Mouse (Mus musculus): ENCODE measurements around the gene Eif3m. TPM values are rescaled to one million over a fixed set of nuclear protein-coding genes. Genes with fewer than 3 reads are reported as not detected.

The Eif3m gene
- 207 and 214 TPM in 2 replicates for polyA plus RNA-seq (2016; fragmentation: Nextera tagmentation; extraction: Ambion mirVana)

GRCm38 (mm10) chr2:105016967-105017287, at the start of gene Eif3m:
Gene Eif3m, minus strand, starts transcription at chr2:105017080.
- peak within 1 kb of the TSS; percentile 46 for H3K27ac ChIP-seq (ENCODE audit: poor library complexity, severe bottlenecking)
- peak; percentile 98 for ATAC-seq (ENCODE audit: insufficient number of reproducible peaks, low FRiP score)
- under 1% methylated on average over 25 of the region's 25 CpGs for WGBS

GRCm38 (mm10) chr2:105062741-105063372, 46.0 kb upstream of the Eif3m start:
- H3K36me3 ChIP-seq = no peaks in the 10 kb centered on the region
- no peak overlapping the region for H3K9ac ChIP-seq
- H3K27me3 ChIP-seq (replicated peaks) = no peaks in the 10 kb centered on the region
- H3K27ac ChIP-seq (ENCODE audit: poor library complexity, severe bottlenecking) = no peak overlapping the region
- H3K4me1 ChIP-seq (replicated peaks) = no peaks in the 10 kb centered on the region
- ATAC-seq (ENCODE audit: insufficient number of reproducible peaks, low FRiP score) = no peak
- WGBS = 52% methylated on average over 7 of the region's 7 CpGs
- H3K4me2 ChIP-seq = no peak overlapping the region
- H3K4me3 ChIP-seq = no peak overlapping the region
- H3K9me3 ChIP-seq (replicated peaks) = no peaks in the 10 kb centered on the region

More at GRCm38 (mm10) chr2:105016967-105017287, at the start of gene Eif3m:
- Histone ChIP-seq H3K27me3 (replicated peaks) (no peaks in the 10 kb centered on the region), H3K9me3 (replicated peaks) (no peaks in the 10 kb centered on the region), H3K4me2 (peak within 1 kb of the TSS; percentile 87), H3K4me3 (peak within 1 kb of the TSS; percentile 96), H3K36me3 (peaks cover 19% of the 10 kb centered on the region), H3K9ac (peak within 1 kb of the TSS; percentile 96), H3K4me1 (replicated peaks) (peaks cover 3% of the 10 kb centered on the region; the same call in 1 of the 2 replicates)

GRCm38 (mm10) chr2:105058577-105059116, 41.8 kb upstream of the Eif3m start:
- Histone ChIP-seq H3K9ac (no peak overlapping the region), H3K27ac (ENCODE audit: poor library complexity, severe bottlenecking) (no peak overlapping the region), H3K36me3 (no peaks in the 10 kb centered on the region), H3K27me3 (replicated peaks) (no peaks in the 10 kb centered on the region), H3K9me3 (replicated peaks) (no peaks in the 10 kb centered on the region), H3K4me3 (no peak overlapping the region), H3K4me2 (no peak overlapping the region), H3K4me1 (replicated peaks) (peaks cover 7% of the 10 kb centered on the region)
- no peak for ATAC-seq (ENCODE audit: insufficient number of reproducible peaks, low FRiP score)
- WGBS = 61% methylated on average over 7 of the region's 7 CpGs

GRCm38 (mm10) chr2:105055529-105055928, 38.6 kb upstream of the Eif3m start:
- Histone ChIP-seq H3K27ac (ENCODE audit: poor library complexity, severe bottlenecking) (no peak overlapping the region), H3K36me3 (no peaks in the 10 kb centered on the region), H3K9ac (no peak overlapping the region), H3K27me3 (replicated peaks) (no peaks in the 10 kb centered on the region), H3K4me3 (no peak overlapping the region), H3K4me1 (replicated peaks) (peaks cover 11% of the 10 kb centered on the region), H3K4me2 (no peak overlapping the region), H3K9me3 (replicated peaks) (no peaks in the 10 kb centered on the region)
- 62% methylated on average over 1 of the region's 1 CpGs for WGBS
- ATAC-seq (ENCODE audit: insufficient number of reproducible peaks, low FRiP score) = no peak

- ATAC-seq (ENCODE audit: insufficient number of reproducible peaks, low FRiP score) = no peak
- Histone ChIP-seq H3K9me3 (replicated peaks) (no peaks in the 10 kb centered on the region), H3K4me3 (no peak overlapping the region), H3K4me2 (no peak overlapping the region), H3K9ac (no peak overlapping the region), H3K27ac (ENCODE audit: poor library complexity, severe bottlenecking) (no peak overlapping the region), H3K27me3 (replicated peaks) (peaks cover 6% of the 10 kb centered on the region; the same call in 1 of the 2 replicates), H3K4me1 (replicated peaks) (peaks cover 1% of the 10 kb centered on the region; the same call in 1 of the 2 replicates), H3K36me3 (no peaks in the 10 kb centered on the region)
- 56% methylated on average over 1 of the region's 1 CpGs for WGBS
Measured at GRCm38 (mm10) chr2:105048301-105048700, 31.4 kb upstream of the Eif3m start.

GRCm38 (mm10) chr2:105043152-105043551, 26.3 kb upstream of the Eif3m start:
- no peak overlapping the region for H3K4me2 ChIP-seq
- no peak overlapping the region for H3K4me3 ChIP-seq
- H3K27ac ChIP-seq (ENCODE audit: poor library complexity, severe bottlenecking) = no peak overlapping the region
- WGBS = 74% methylated on average over 4 of the region's 4 CpGs
- H3K9me3 ChIP-seq (replicated peaks) = no peaks in the 10 kb centered on the region
- H3K27me3 ChIP-seq (replicated peaks) = no peaks in the 10 kb centered on the region
- no peaks in the 10 kb centered on the region for H3K36me3 ChIP-seq
- no peak for ATAC-seq (ENCODE audit: insufficient number of reproducible peaks, low FRiP score)
- no peak overlapping the region for H3K9ac ChIP-seq
- H3K4me1 ChIP-seq (replicated peaks) = no peaks in the 10 kb centered on the region

- peaks cover 2% of the 10 kb centered on the region; the same call in 1 of the 2 replicates for H3K4me1 ChIP-seq (replicated peaks)
- H3K27ac ChIP-seq (ENCODE audit: poor library complexity, severe bottlenecking) = no peak overlapping the region
- no peak overlapping the region for H3K4me2 ChIP-seq
- H3K27me3 ChIP-seq (replicated peaks) = no peaks in the 10 kb centered on the region
- no peaks in the 10 kb centered on the region for H3K9me3 ChIP-seq (replicated peaks)
- ATAC-seq (ENCODE audit: insufficient number of reproducible peaks, low FRiP score) = no peak
- no peak overlapping the region for H3K9ac ChIP-seq
- 70% methylated on average over 4 of the region's 4 CpGs for WGBS
- no peaks in the 10 kb centered on the region for H3K36me3 ChIP-seq
- no peak overlapping the region for H3K4me3 ChIP-seq
Measured at GRCm38 (mm10) chr2:105040859-105041258, 24.0 kb upstream of the Eif3m start.

GRCm38 (mm10) chr2:105038879-105039278, 22.0 kb upstream of the Eif3m start:
- no peak overlapping the region for H3K9ac ChIP-seq
- no peak overlapping the region for H3K4me2 ChIP-seq
- 91% methylated on average over 5 of the region's 5 CpGs for WGBS
- no peaks in the 10 kb centered on the region for H3K27me3 ChIP-seq (replicated peaks)
- no peaks in the 10 kb centered on the region for H3K36me3 ChIP-seq
- no peaks in the 10 kb centered on the region for H3K9me3 ChIP-seq (replicated peaks)
- no peak overlapping the region for H3K27ac ChIP-seq (ENCODE audit: poor library complexity, severe bottlenecking)
- no peak overlapping the region for H3K4me3 ChIP-seq
- ATAC-seq (ENCODE audit: insufficient number of reproducible peaks, low FRiP score) = no peak
- peaks cover 6% of the 10 kb centered on the region; the same call in 1 of the 2 replicates for H3K4me1 ChIP-seq (replicated peaks)

GRCm38 (mm10) chr2:105037956-105038569, 21.2 kb upstream of the Eif3m start:
- WGBS = 72% methylated on average over 7 of the region's 7 CpGs
- H3K27me3 ChIP-seq (replicated peaks) = no peaks in the 10 kb centered on the region

GRCm38 (mm10) chr2:105036401-105037070, 19.7 kb upstream of the Eif3m start:
- H3K27ac ChIP-seq (ENCODE audit: poor library complexity, severe bottlenecking) = no peak overlapping the region
- no peak overlapping the region for H3K9ac ChIP-seq
- ATAC-seq (ENCODE audit: insufficient number of reproducible peaks, low FRiP score) = no peak
- H3K27me3 ChIP-seq (replicated peaks) = 0 out of 2 replicates have a peak, but pooled peaks cover 2% of the 10 kb centered on the region
- H3K36me3 ChIP-seq = no peaks in the 10 kb centered on the region
- 81% methylated on average over 11 of the region's 11 CpGs for WGBS
- H3K4me1 ChIP-seq (replicated peaks) = peaks cover 6% of the 10 kb centered on the region; the same call in 1 of the 2 replicates
- H3K4me2 ChIP-seq = no peak overlapping the region
- H3K4me3 ChIP-seq = no peak overlapping the region
- no peaks in the 10 kb centered on the region for H3K9me3 ChIP-seq (replicated peaks)

More at GRCm38 (mm10) chr2:105037956-105038569, 21.2 kb upstream of the Eif3m start:
- Histone ChIP-seq H3K4me3 (no peak overlapping the region), H3K27ac (ENCODE audit: poor library complexity, severe bottlenecking) (no peak overlapping the region), H3K4me2 (no peak overlapping the region), H3K9ac (no peak overlapping the region), H3K36me3 (no peaks in the 10 kb centered on the region), H3K4me1 (replicated peaks) (peaks cover 6% of the 10 kb centered on the region; the same call in 1 of the 2 replicates), H3K9me3 (replicated peaks) (no peaks in the 10 kb centered on the region)
- ATAC-seq (ENCODE audit: insufficient number of reproducible peaks, low FRiP score) = no peak

- no peak overlapping the region for H3K4me3 ChIP-seq
Measured at GRCm38 (mm10) chr2:105035985-105036384, 19.1 kb upstream of the Eif3m start.

More at GRCm38 (mm10) chr2:105035985-105036384, 19.1 kb upstream of the Eif3m start:
- H3K27ac ChIP-seq (ENCODE audit: poor library complexity, severe bottlenecking) = no peak overlapping the region
- peaks cover 6% of the 10 kb centered on the region; the same call in 1 of the 2 replicates for H3K4me1 ChIP-seq (replicated peaks)
- 0 out of 2 replicates have a peak, but pooled peaks cover 2% of the 10 kb centered on the region for H3K27me3 ChIP-seq (replicated peaks)
- WGBS = 51% methylated on average over 11 of the region's 11 CpGs
- no peaks in the 10 kb centered on the region for H3K9me3 ChIP-seq (replicated peaks)
- no peaks in the 10 kb centered on the region for H3K36me3 ChIP-seq
- ATAC-seq (ENCODE audit: insufficient number of reproducible peaks, low FRiP score) = no peak
- no peak overlapping the region for H3K4me2 ChIP-seq
- no peak overlapping the region for H3K9ac ChIP-seq
